Mouse (Mus musculus): ENCODE results near the gene Rbfox1. TPM values are rescaled to one million over a fixed set of nuclear protein-coding genes. Genes with fewer than 3 reads are reported as not detected.

Rbfox1 gene
- polyA plus RNA-seq, 1 experiment from 2014 or later, result 1.9 TPM

- no peak for ATAC-seq (ENCODE audit: low FRiP score, low TSS enrichment)
Observed at GRCm38 (mm10) chr16:7145505-7145904, 1260.3 kb downstream of the Rbfox1 start.

DNA sequence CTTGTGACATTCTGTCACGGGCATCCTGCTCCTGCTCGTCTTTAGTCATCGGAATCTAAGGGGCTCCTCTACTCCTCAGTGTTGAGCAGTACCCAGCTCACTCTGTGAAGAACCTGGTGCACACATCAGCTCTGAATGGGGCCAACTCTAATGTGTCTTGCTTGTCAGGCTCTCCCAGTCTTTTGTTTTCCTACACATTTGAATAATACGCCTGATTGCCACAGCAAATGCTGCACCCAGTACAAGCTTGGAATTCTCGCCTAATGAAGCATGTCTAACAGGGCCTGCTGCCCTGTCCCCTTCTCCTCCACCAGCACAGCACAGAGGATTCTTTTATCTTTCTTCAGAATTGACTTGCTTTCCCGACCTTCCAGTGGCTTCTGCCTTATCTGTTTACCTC lies 1261.3 kb downstream of the Rbfox1 start:
- no peaks in the 10 kb centered on the region for H3K27me3 ChIP-seq (ENCODE audit: control insufficient read depth, insufficient read depth, low read length)
- H3K4me2 ChIP-seq (replicated peaks; ENCODE audit: low read depth), result no peak overlapping the region
- WGBS, result 51% methylated on average over 6 of the region's 6 CpGs
- no peaks in the 10 kb centered on the region for H3K36me3 ChIP-seq (ENCODE audit: control insufficient read depth, insufficient read depth, low read length)
- no peak for DNase-seq (ENCODE audit: low spot score)
- H3K9me3 ChIP-seq (ENCODE audit: control insufficient read depth, low read length), result no peaks in the 10 kb centered on the region
- no peak overlapping the region for H3K27ac ChIP-seq (replicated peaks)
- no peak for ATAC-seq (ENCODE audit: low FRiP score, low TSS enrichment)
- H3K4me1 ChIP-seq (replicated peaks; ENCODE audit: control insufficient read depth, insufficient read depth), result no peaks in the 10 kb centered on the region
- no peak overlapping the region for H3K9ac ChIP-seq (ENCODE audit: low read length)
- H3K4me3 ChIP-seq (ENCODE audit: low read depth, low read length), result no peak overlapping the region
- TF ChIP-seq EP300 (optimal IDR thresholded peaks at IDR 0.05) (no peak), CTCF (IDR thresholded peaks at IDR 0.05; ENCODE audit: low read depth) (no peak)

More at GRCm38 (mm10) chr16:7145505-7145904, 1260.3 kb downstream of the Rbfox1 start:
- no peaks in the 10 kb centered on the region for H3K36me3 ChIP-seq (ENCODE audit: control insufficient read depth, insufficient read depth, low read length)
- TF ChIP-seq EP300 (optimal IDR thresholded peaks at IDR 0.05) (no peak), CTCF (IDR thresholded peaks at IDR 0.05; ENCODE audit: low read depth) (no peak)
- no peak overlapping the region for H3K9ac ChIP-seq (ENCODE audit: low read length)
- H3K27ac ChIP-seq (replicated peaks), result no peak overlapping the region
- H3K4me3 ChIP-seq (ENCODE audit: low read depth, low read length), result no peak overlapping the region
- no peaks in the 10 kb centered on the region for H3K27me3 ChIP-seq (ENCODE audit: control insufficient read depth, insufficient read depth, low read length)
- no peak overlapping the region for H3K4me2 ChIP-seq (replicated peaks; ENCODE audit: low read depth)
- DNase-seq (ENCODE audit: low spot score), result no peak
- H3K4me1 ChIP-seq (replicated peaks; ENCODE audit: control insufficient read depth, insufficient read depth), result no peaks in the 10 kb centered on the region
- H3K9me3 ChIP-seq (ENCODE audit: control insufficient read depth, low read length), result no peaks in the 10 kb centered on the region
- 77% methylated on average over 10 of the region's 10 CpGs for WGBS

GRCm38 (mm10) chr16:7147884-7148283 lies 1262.7 kb downstream of the Rbfox1 start:
- H3K4me1 ChIP-seq (replicated peaks; ENCODE audit: control insufficient read depth, insufficient read depth), result no peaks in the 10 kb centered on the region
- no peak overlapping the region for H3K27ac ChIP-seq (replicated peaks)
- DNase-seq (ENCODE audit: low spot score) (no peak), ATAC-seq (ENCODE audit: low FRiP score, low TSS enrichment) (no peak)
- no peak overlapping the region for H3K4me3 ChIP-seq (ENCODE audit: low read depth, low read length)
- H3K4me2 ChIP-seq (replicated peaks; ENCODE audit: low read depth), result no peak overlapping the region
- WGBS, result 70% methylated on average over 2 of the region's 2 CpGs
- H3K9ac ChIP-seq (ENCODE audit: low read length), result no peak overlapping the region
- H3K9me3 ChIP-seq (ENCODE audit: control insufficient read depth, low read length), result no peaks in the 10 kb centered on the region
- TF ChIP-seq EP300 (optimal IDR thresholded peaks at IDR 0.05) (no peak), CTCF (IDR thresholded peaks at IDR 0.05; ENCODE audit: low read depth) (no peak)
- no peaks in the 10 kb centered on the region for H3K27me3 ChIP-seq (ENCODE audit: control insufficient read depth, insufficient read depth, low read length)
- no peaks in the 10 kb centered on the region for H3K36me3 ChIP-seq (ENCODE audit: control insufficient read depth, insufficient read depth, low read length)

DNA sequence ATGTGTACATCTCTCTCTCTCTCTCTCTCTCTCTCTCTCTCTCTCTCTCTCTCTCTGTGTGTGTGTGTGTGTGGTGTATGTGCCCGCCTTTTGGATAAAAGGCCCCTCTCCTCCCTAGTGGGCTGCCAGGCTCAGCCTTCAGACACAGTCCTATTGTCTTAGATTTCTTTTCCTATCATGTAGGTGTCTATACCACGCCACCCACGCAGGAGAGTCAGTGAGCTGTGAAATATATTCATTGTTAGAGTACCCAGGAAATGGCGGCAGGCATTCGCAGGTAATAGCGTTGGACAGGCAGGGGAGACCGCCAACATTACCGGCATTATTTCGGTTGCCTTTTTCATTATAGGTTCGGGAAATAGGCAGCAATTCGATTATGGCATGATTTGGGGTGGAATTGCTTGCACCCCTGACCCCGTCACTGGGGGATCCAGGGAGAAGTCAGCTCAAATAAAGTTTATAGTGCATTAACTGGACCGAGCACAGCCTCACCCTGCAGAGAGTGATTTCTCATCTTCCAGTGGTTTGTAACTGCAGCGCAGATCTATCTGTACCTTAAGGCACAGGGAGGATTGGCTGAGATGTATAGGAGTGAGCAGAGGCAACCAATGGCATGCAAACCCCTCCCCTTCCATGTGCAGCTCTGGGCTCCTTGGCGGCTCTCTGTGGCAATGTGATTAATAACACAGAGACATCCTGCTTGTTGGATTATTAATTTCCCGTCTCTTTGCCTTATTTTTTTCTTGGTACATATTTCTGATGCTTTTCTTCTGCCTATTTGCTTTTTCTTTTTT lies 1264.1 kb downstream of the Rbfox1 start:
- Histone ChIP-seq H3K36me3 (ENCODE audit: control insufficient read depth, insufficient read depth, low read length) (no peaks in the 10 kb centered on the region), H3K9me3 (ENCODE audit: control insufficient read depth, low read length) (no peaks in the 10 kb centered on the region), H3K27ac (replicated peaks) (no peak overlapping the region; the same call in 1 of the 2 replicates), H3K4me2 (replicated peaks; ENCODE audit: low read depth) (no peak overlapping the region), H3K27me3 (ENCODE audit: control insufficient read depth, insufficient read depth, low read length) (no peaks in the 10 kb centered on the region), H3K9ac (ENCODE audit: low read length) (no peak overlapping the region), H3K4me1 (replicated peaks; ENCODE audit: control insufficient read depth, insufficient read depth) (no peaks in the 10 kb centered on the region), H3K4me3 (ENCODE audit: low read depth, low read length) (no peak overlapping the region)
- WGBS, result 60% methylated on average over 16 of the region's 16 CpGs
- TF ChIP-seq EP300 (optimal IDR thresholded peaks at IDR 0.05), result no peak
- no peak for TF ChIP-seq CTCF (IDR thresholded peaks at IDR 0.05; ENCODE audit: low read depth)
- DNase-seq (ENCODE audit: low spot score), result no peak
- ATAC-seq (ENCODE audit: low FRiP score, low TSS enrichment), result no peak

- Histone ChIP-seq H3K27me3 (ENCODE audit: control insufficient read depth, insufficient read depth, low read length) (no peaks in the 10 kb centered on the region), H3K4me3 (ENCODE audit: low read depth, low read length) (no peak overlapping the region), H3K4me2 (replicated peaks; ENCODE audit: low read depth) (no peak overlapping the region), H3K9me3 (ENCODE audit: control insufficient read depth, low read length) (no peaks in the 10 kb centered on the region), H3K36me3 (ENCODE audit: control insufficient read depth, insufficient read depth, low read length) (no peaks in the 10 kb centered on the region), H3K4me1 (replicated peaks; ENCODE audit: control insufficient read depth, insufficient read depth) (no peaks in the 10 kb centered on the region), H3K9ac (ENCODE audit: low read length) (no peak overlapping the region), H3K27ac (replicated peaks) (0 out of 2 replicates have a peak overlapping the region, but pooled peaks have one; percentile 5)
- 17% methylated on average over 8 of the region's 8 CpGs for WGBS
- TF ChIP-seq EP300 (optimal IDR thresholded peaks at IDR 0.05) (no peak), CTCF (IDR thresholded peaks at IDR 0.05; ENCODE audit: low read depth) (no peak)
- no peak for ATAC-seq (ENCODE audit: low FRiP score, low TSS enrichment)
- DNase-seq (ENCODE audit: low spot score), result no peak
Observed at GRCm38 (mm10) chr16:7150201-7150791, 1265.1 kb downstream of the Rbfox1 start.

DNA sequence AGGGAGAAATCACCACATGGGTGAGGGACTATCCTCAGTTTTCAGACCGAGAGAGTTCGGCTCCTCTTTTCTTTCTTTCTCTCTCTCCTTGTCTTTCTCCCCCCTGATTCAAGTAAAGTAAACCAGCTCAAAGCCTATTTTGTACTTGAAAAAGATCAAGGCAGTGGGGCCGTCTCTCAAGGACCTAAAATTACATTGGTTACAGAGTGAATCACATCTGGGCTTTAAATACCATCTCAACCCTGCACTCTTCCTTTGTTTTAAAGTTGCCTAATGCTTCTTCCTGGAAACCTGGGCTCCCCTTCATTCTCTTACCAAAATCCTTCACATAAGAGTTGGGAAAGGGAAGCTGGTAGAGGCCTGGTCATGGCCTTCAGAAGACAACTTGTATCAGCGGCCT lies 1267.2 kb downstream of the Rbfox1 start:
- ATAC-seq (ENCODE audit: low FRiP score, low TSS enrichment), result no peak
- DNase-seq (ENCODE audit: low spot score), result no peak
- 72% methylated on average over 4 of the region's 4 CpGs for WGBS
- H3K36me3 ChIP-seq (ENCODE audit: control insufficient read depth, insufficient read depth, low read length), result no peaks in the 10 kb centered on the region
- no peaks in the 10 kb centered on the region for H3K4me1 ChIP-seq (replicated peaks; ENCODE audit: control insufficient read depth, insufficient read depth)
- H3K9me3 ChIP-seq (ENCODE audit: control insufficient read depth, low read length), result no peaks in the 10 kb centered on the region
- no peak overlapping the region for H3K9ac ChIP-seq (ENCODE audit: low read length)
- TF ChIP-seq EP300 (optimal IDR thresholded peaks at IDR 0.05), result no peak
- no peak for TF ChIP-seq CTCF (IDR thresholded peaks at IDR 0.05; ENCODE audit: low read depth)
- H3K4me2 ChIP-seq (replicated peaks; ENCODE audit: low read depth), result no peak overlapping the region
- H3K4me3 ChIP-seq (ENCODE audit: low read depth, low read length), result no peak overlapping the region
- H3K27ac ChIP-seq (replicated peaks), result no peak overlapping the region
- no peaks in the 10 kb centered on the region for H3K27me3 ChIP-seq (ENCODE audit: control insufficient read depth, insufficient read depth, low read length)
